Mouse (Mus musculus): ENCODE measurements at regions not wholly inside any gene's neighbourhood (a gene's known extent, or its start where the extent isn't known, plus 50 kb on each side); places are given as distances from the start of the nearest gene placed in this dataset.

GRCm38 (mm10) chr2:12023402-12024111 lies 245.9 kb downstream of the Ankrd16 start:
- no peak overlapping the region for H3K9ac ChIP-seq (ENCODE audit: low read length)
- H3K4me2 ChIP-seq: no peak overlapping the region
- H3K4me3 ChIP-seq (ENCODE audit: low read depth, low read length): no peak overlapping the region
- H3K27me3 ChIP-seq (ENCODE audit: control insufficient read depth, insufficient read depth, low read length): no peaks in the 10 kb centered on the region
- no peaks in the 10 kb centered on the region for H3K36me3 ChIP-seq (ENCODE audit: control insufficient read depth, insufficient read depth, low read length)
- H3K9me3 ChIP-seq (ENCODE audit: control insufficient read depth, low read length): no peaks in the 10 kb centered on the region
- H3K4me1 ChIP-seq (ENCODE audit: control insufficient read depth, insufficient read depth, low read length): no peaks in the 10 kb centered on the region
- 67% methylated on average over 10 of the region's 10 CpGs for WGBS
- no peak overlapping the region for H3K27ac ChIP-seq (ENCODE audit: low read depth, low read length)
- no peak for DNase-seq (ENCODE audit: low spot score, missing footprints)
- no peak for ATAC-seq (ENCODE audit: low FRiP score)

- 56% methylated on average over 1 of the region's 1 CpGs for WGBS
- no peak for DNase-seq (ENCODE audit: low spot score, missing footprints)
- ATAC-seq (ENCODE audit: low FRiP score): no peak
- H3K9ac ChIP-seq (ENCODE audit: low read length): no peak overlapping the region
- no peaks in the 10 kb centered on the region for H3K4me1 ChIP-seq (ENCODE audit: control insufficient read depth, insufficient read depth, low read length)
- H3K4me3 ChIP-seq (ENCODE audit: low read depth, low read length): no peak overlapping the region
- H3K4me2 ChIP-seq: no peak overlapping the region
- H3K36me3 ChIP-seq (ENCODE audit: control insufficient read depth, insufficient read depth, low read length): no peaks in the 10 kb centered on the region
- no peaks in the 10 kb centered on the region for H3K27me3 ChIP-seq (ENCODE audit: control insufficient read depth, insufficient read depth, low read length)
- no peak overlapping the region for H3K27ac ChIP-seq (ENCODE audit: low read depth, low read length)
- H3K9me3 ChIP-seq (ENCODE audit: control insufficient read depth, low read length): no peaks in the 10 kb centered on the region
These were observed 248.5 kb downstream of the Ankrd16 start for GRCm38 (mm10) chr2:12026220-12026619.

GRCm38 (mm10) chr2:12033518-12034322 lies 256.0 kb downstream of the Ankrd16 start:
- DNase-seq (ENCODE audit: low spot score, missing footprints) (no peak), ATAC-seq (ENCODE audit: low FRiP score) (no peak)
- H3K4me3 ChIP-seq (ENCODE audit: low read depth, low read length): no peak overlapping the region
- no peaks in the 10 kb centered on the region for H3K4me1 ChIP-seq (ENCODE audit: control insufficient read depth, insufficient read depth, low read length)
- no peak overlapping the region for H3K9ac ChIP-seq (ENCODE audit: low read length)
- H3K36me3 ChIP-seq (ENCODE audit: control insufficient read depth, insufficient read depth, low read length): no peaks in the 10 kb centered on the region
- no peak overlapping the region for H3K27ac ChIP-seq (ENCODE audit: low read depth, low read length)
- H3K4me2 ChIP-seq: no peak overlapping the region
- H3K27me3 ChIP-seq (ENCODE audit: control insufficient read depth, insufficient read depth, low read length): no peaks in the 10 kb centered on the region
- no peaks in the 10 kb centered on the region for H3K9me3 ChIP-seq (ENCODE audit: control insufficient read depth, low read length)
- WGBS: 69% methylated on average over 11 of the region's 11 CpGs

- Histone ChIP-seq H3K4me3 (ENCODE audit: low read depth, low read length) (no peak overlapping the region), H3K9ac (ENCODE audit: low read length) (no peak overlapping the region), H3K4me2 (no peak overlapping the region), H3K36me3 (ENCODE audit: control insufficient read depth, insufficient read depth, low read length) (no peaks in the 10 kb centered on the region), H3K9me3 (ENCODE audit: control insufficient read depth, low read length) (no peaks in the 10 kb centered on the region), H3K4me1 (ENCODE audit: control insufficient read depth, insufficient read depth, low read length) (no peaks in the 10 kb centered on the region), H3K27ac (ENCODE audit: low read depth, low read length) (no peak overlapping the region), H3K27me3 (ENCODE audit: control insufficient read depth, insufficient read depth, low read length) (no peaks in the 10 kb centered on the region)
- no peak for ATAC-seq (ENCODE audit: low FRiP score)
- WGBS: 87% methylated on average over 8 of the region's 8 CpGs
- no peak for DNase-seq (ENCODE audit: low spot score, missing footprints)
These were observed 256.6 kb downstream of the Ankrd16 start for GRCm38 (mm10) chr2:12034323-12034585.

DNA sequence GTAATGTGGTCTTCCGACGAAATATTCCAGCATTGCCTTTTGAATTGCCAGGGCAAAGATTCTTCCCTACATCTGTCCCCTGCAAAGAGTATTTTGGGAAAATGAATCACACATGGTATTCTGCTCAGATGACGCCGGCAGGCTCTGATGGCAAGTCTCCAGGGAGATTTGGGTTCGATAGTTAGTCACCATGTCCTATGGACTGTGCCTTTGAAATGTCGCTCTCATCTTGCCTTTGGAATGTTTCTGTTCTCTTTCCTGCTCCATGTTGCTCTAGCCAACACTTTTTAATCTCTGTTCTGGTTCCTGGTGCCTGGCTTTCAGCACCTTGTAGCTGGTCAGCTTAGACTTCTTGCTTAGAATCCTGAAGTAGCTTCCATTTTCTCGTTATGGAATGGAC lies 252.3 kb downstream of the Itga8 start:
- H3K27ac ChIP-seq (ENCODE audit: low read depth, low read length): no peak overlapping the region
- H3K4me3 ChIP-seq (ENCODE audit: low read depth, low read length): no peak overlapping the region
- no peaks in the 10 kb centered on the region for H3K4me1 ChIP-seq (ENCODE audit: control insufficient read depth, insufficient read depth, low read length)
- no peak overlapping the region for H3K9ac ChIP-seq (ENCODE audit: low read length)
- ATAC-seq (ENCODE audit: low FRiP score) (no peak), DNase-seq (ENCODE audit: low spot score, missing footprints) (no peak)
- no peaks in the 10 kb centered on the region for H3K27me3 ChIP-seq (ENCODE audit: control insufficient read depth, insufficient read depth, low read length)
- H3K9me3 ChIP-seq (ENCODE audit: control insufficient read depth, low read length): no peaks in the 10 kb centered on the region
- H3K4me2 ChIP-seq: no peak overlapping the region
- WGBS: 75% methylated on average over 7 of the region's 7 CpGs
- H3K36me3 ChIP-seq (ENCODE audit: control insufficient read depth, insufficient read depth, low read length): no peaks in the 10 kb centered on the region

DNA sequence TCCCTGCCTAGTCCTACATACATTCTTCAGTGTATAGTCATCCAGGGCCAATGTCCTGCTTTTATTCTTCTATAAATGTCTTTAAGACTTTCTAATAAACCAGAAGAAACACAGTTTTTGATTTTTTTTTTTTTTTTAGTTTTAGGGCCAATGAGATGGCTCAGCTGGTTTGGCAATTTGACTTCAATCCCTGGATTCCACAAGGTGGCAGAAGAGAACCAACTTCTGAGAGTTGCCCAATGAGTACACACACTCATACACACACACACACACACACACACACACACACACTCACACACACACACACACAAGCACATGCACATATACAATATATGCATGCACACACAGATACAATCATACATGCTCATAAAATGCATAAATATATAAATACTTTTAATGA lies 251.8 kb downstream of the Itga8 start:
- H3K4me1 ChIP-seq (ENCODE audit: control insufficient read depth, insufficient read depth, low read length): no peaks in the 10 kb centered on the region
- H3K9me3 ChIP-seq (ENCODE audit: control insufficient read depth, low read length): no peaks in the 10 kb centered on the region
- H3K9ac ChIP-seq (ENCODE audit: low read length): no peak overlapping the region
- no peaks in the 10 kb centered on the region for H3K36me3 ChIP-seq (ENCODE audit: control insufficient read depth, insufficient read depth, low read length)
- DNase-seq (ENCODE audit: low spot score, missing footprints) (no peak), ATAC-seq (ENCODE audit: low FRiP score) (no peak)
- H3K27ac ChIP-seq (ENCODE audit: low read depth, low read length): no peak overlapping the region
- H3K4me2 ChIP-seq: no peak overlapping the region
- no peaks in the 10 kb centered on the region for H3K27me3 ChIP-seq (ENCODE audit: control insufficient read depth, insufficient read depth, low read length)
- H3K4me3 ChIP-seq (ENCODE audit: low read depth, low read length): no peak overlapping the region

GRCm38 (mm10) chr2:12053404-12054164 lies 248.1 kb downstream of the Itga8 start:
- 63% methylated on average over 8 of the region's 8 CpGs for WGBS
- H3K4me3 ChIP-seq (ENCODE audit: low read depth, low read length): no peak overlapping the region
- ATAC-seq (ENCODE audit: low FRiP score): no peak
- no peaks in the 10 kb centered on the region for H3K27me3 ChIP-seq (ENCODE audit: control insufficient read depth, insufficient read depth, low read length)
- H3K9ac ChIP-seq (ENCODE audit: low read length): no peak overlapping the region
- H3K4me2 ChIP-seq: no peak overlapping the region
- H3K9me3 ChIP-seq (ENCODE audit: control insufficient read depth, low read length): no peaks in the 10 kb centered on the region
- DNase-seq (ENCODE audit: low spot score, missing footprints): peak; percentile 86
- H3K4me1 ChIP-seq (ENCODE audit: control insufficient read depth, insufficient read depth, low read length): no peaks in the 10 kb centered on the region
- no peaks in the 10 kb centered on the region for H3K36me3 ChIP-seq (ENCODE audit: control insufficient read depth, insufficient read depth, low read length)
- no peak overlapping the region for H3K27ac ChIP-seq (ENCODE audit: low read depth, low read length)

DNA sequence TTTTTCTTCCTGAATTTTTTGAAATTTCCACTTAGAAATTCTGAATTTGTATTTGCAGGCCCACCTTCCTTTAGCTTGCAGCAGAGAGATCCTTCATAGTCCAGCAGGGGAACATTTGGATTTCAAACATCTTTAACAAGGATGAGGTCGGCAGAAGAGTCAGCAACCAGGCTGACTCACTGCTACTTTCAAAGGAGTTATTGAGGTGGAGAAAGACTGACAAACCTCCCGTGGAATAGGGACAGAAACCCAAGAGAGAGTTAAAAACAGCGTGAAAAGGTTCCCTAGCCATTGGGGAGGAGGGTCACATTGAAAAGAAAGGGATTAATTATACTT lies 247.6 kb downstream of the Itga8 start:
- Histone ChIP-seq H3K4me1 (ENCODE audit: control insufficient read depth, insufficient read depth, low read length) (no peaks in the 10 kb centered on the region), H3K9me3 (ENCODE audit: control insufficient read depth, low read length) (no peaks in the 10 kb centered on the region), H3K9ac (ENCODE audit: low read length) (no peak overlapping the region), H3K36me3 (ENCODE audit: control insufficient read depth, insufficient read depth, low read length) (no peaks in the 10 kb centered on the region), H3K27me3 (ENCODE audit: control insufficient read depth, insufficient read depth, low read length) (no peaks in the 10 kb centered on the region), H3K4me3 (ENCODE audit: low read depth, low read length) (no peak overlapping the region), H3K4me2 (no peak overlapping the region), H3K27ac (ENCODE audit: low read depth, low read length) (no peak overlapping the region)
- no peak for ATAC-seq (ENCODE audit: low FRiP score)
- WGBS: 13% methylated on average over 3 of the region's 3 CpGs
- DNase-seq (ENCODE audit: low spot score, missing footprints): no peak
